Mouse (Mus musculus): Measurements from ENCODE around the gene Selplg. TPM values are rescaled to one million over a fixed set of nuclear protein-coding genes. Genes with fewer than 3 reads are reported as not detected.
"Not testable (repeated sequence)": the region's sequence is repeated elsewhere in the genome, so short reads cannot be mapped to it uniquely, and the experiment has no call there.

Selplg gene
- total RNA-seq, 2 experiments from 2014 or later = 1.8 to 3.3 TPM

DNA sequence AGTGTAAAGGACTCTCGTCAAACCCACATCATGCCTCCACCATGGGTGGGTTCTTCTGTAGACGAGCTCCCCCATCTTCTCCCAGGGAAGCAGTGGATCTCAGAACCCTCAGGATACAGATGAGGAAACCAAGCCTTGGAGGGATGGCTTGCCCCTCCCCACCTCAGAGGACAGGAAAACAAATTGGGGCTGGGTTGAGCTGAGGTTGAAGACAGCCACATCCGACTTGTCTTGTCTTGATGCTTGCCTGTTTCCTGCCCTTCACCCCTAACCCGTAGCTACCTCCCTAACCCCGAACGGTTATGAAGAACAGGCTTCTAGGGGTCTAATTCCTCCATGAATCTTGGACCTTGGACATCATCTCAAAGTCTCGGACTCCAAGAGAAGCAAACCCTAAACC, 6.9 kb downstream of the Selplg start:
- DNase-seq = no peak

DNA sequence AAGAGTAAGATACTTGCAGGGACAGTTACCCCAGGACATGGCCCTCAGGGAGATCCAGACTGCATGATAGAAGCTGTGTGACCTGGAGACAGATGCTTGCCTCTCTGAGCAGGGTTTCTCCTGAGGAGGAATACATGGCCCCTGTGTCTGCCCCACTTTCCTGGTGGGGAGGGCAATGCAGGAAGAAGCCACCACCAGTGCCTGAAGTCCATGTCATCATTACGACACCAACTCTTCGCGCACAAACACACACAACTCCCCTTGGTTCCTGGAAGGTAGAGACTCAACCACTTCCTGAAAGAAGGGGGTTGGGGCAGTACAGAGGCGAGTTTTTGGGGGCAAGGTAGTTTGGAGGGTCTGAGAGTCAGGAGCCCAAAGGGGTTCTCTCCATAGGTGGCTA, 8.2 kb downstream of the Selplg start:
- no peak for DNase-seq

DNA sequence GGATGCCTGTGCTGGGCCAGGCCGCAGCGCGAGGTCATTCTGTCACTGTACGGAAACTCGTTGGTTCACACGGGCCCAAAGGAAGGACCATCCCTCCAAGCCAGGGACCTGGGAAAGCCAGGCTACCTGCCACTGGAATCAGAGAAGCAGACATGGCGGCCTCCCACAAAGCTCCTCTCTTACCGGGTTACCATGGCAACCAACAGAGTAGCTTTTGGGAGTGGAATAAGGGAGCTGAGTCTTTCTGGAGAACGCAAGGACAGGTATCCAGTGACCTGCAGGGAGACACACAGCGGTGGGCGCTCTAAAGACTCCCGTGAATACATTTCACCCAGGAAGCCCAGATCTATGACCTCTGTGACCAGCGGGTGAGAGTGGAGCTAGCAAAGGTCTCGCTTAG, 13.9 kb downstream of the Selplg start:
- DNase-seq = no peak

DNA sequence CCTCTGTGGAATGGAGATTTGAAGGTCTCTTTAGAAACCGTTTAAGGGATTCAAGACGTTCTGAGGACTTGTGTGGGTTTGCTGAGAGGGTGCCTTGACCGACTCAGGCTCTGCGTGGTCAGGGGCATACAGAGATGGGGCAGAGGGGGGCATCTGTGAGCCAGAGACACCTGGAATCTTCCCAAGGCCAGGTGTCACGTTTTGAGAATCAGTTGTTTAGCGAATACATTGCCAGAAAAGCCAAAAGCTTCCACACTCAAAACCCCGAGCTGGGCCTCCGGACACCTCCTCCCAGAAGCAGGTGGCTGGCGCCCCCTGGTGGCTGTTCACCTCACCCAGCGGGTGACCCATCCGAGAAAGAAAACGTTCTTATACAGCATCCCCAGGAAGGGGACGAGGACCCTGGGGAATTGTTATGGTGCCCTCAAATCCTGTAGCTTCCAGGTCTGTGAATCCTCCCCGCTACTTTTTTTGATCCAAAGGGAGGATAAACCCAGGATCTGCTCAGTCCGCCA, 16.7 kb downstream of the Selplg start:
- peak; percentile 91 for DNase-seq

DNA sequence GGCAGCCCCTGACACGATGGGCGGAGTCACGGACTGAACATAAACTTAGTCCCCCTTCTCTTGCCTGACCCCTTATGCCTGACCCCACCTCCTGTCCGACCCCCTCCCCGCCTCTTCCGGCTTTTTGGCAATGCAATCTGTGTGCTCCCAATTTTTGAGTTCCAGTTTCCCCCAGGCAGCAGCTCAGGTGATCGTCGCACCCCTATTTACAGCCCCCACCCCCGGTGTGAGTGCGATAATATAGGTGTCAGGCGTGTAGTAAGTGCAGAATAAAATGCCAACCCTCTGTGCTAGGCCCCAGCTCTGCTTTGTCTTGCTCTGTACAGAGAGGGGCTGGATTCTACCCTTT, 17.4 kb downstream of the Selplg start:
- no peak for DNase-seq

DNA sequence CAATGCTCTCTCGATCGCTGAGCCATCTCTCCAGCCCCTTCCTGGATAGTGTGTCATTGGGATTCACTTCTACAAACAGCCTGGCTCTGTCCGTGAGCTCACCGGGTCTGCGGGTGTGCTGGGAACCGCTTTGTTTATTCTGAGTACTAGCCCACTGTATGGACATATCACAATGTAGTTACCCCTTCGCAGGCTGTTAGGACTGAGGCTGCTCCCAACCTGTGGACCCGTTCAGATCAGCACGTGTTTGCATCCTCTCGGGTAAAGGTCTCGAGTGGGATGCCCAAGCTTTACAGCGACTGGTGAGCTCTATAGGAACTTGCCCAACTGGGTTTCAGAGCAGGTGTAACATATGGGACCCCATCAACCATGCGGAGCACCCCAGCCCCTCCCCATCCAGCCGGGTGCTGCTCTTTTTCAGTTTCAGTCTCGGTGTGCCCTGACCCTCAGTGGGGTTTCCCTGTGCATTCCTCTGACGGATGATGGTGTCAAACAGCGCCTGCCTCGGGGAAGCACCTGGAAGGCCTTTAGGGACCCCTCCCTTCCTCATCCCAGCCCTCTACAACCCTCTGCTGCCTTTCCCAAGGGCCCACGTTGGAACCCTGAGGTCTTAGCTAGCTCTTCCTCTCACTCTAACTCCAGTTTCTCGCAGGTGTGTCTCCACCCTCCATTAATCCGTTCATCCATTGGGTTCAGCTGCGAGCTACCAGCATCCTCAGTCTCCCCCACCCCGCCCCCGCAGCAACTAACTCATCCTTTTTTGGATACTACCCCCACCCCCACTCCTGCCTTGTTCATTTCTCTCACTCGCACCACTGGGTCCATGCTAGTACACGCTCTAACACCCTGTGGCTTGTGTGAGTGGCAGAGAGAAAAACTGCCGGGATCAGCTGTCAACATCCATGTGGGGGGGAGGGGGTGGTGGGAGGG, 18.1 kb downstream of the Selplg start:
- DNase-seq = no peak

DNA sequence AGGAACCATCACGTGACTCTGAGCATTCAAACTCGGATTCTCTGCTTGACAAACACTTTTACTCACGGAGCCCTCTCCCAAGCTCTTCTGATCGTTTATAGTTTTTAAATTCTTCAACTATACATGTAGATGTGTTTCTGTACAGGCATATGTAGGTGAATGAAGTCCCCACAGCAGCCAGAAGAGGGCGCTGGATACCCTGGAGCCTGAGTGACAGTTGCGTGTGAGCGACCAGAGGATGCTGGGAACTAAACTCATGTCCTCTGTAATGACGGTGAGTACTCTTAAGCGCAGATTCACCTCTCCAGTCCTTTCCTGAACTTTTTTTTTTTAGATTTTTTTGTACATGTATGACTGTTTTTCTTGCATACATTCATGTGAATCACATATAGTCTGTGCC, 18.8 kb downstream of the Selplg start:
- DNase-seq = no peak

DNA sequence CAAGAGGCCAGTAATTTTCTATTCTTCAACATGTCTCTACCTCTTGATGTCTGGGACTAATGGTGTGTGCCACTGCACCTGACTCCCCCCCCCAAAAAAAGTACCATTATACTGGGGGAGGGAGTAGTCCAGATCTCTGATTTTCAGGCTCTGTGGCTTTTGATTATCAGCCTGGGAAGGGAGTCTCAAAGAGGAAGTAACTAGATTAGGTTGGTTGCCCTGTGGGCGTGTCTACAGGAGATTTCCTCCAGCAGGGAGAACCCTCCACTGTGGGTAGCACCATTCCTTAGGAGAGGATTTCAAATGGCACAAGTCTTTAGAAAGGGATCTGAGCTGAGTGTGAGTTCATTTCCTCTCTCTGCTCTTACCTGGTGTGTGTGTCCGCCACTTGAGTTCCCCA, 19.8 kb downstream of the Selplg start:
- DNase-seq = no peak

DNA sequence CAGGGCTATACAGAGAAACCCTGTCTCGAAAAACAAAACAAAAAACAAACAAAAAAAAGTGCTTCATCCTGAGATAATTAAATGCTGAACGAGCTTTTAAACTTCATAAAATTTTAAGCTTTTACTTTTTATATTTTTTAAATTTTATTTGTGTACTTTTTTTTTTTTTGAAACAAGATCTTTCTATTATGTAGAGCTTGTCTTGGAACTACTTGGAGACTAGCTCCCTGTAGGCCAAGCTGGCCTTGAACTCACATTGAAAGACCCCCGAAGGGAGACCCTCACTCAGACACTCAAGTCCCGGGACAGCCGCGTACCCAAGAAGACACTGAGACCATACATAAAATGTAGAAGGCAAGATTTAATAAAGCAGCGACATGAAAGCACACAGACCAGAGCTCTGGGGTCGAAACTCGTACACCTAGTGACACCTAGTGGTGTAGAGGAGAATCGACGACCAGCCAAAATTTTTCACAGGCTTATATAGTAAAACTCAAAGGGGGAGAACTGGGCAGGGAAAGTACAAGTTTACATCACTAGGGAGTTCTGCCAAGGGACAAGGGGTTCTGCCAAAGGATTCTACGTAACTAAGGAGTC, 20.5 kb downstream of the Selplg start:
- not testable (repeated sequence) for DNase-seq

DNA sequence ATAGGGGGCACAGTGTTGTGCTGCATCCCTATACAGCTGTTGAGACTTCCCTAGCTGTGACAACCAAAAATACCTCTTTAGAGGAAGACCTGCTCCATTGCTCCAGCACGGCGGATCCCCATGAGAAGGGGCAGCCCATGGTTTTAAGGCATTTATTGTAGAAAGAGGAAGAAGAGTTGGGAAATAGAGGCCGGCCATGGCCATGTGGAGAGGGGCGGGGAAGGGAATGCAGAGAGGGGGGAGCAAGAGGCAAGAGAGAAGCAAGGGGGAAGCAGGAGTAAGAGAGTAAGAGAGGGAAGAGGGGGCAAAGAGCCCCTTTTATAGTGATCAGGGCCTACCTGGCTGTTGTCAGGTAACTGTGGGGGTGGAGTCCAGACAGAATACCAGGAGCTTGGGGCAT, 22.3 kb downstream of the Selplg start:
- DNase-seq = no peak

DNA sequence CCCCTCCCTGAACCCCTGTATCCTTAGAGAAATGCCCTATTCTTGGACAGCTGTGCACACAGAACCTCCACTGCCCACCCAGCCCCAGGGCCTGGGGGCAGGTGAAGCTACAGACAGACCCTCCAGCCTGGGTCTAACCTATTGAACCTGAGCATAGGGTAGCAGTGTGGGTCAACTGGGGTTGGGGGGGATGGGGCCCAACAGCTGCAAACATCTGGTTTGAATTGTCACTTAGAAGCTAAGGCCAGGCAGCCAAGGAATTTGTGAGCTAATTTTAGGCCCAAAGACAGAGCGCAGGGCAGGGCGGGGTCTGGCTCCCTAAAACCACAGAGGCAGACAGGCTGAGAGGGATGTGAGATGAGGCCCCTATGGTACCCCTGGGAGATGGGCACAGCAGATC, 24.3 kb downstream of the Selplg start:
- no peak for DNase-seq

DNA sequence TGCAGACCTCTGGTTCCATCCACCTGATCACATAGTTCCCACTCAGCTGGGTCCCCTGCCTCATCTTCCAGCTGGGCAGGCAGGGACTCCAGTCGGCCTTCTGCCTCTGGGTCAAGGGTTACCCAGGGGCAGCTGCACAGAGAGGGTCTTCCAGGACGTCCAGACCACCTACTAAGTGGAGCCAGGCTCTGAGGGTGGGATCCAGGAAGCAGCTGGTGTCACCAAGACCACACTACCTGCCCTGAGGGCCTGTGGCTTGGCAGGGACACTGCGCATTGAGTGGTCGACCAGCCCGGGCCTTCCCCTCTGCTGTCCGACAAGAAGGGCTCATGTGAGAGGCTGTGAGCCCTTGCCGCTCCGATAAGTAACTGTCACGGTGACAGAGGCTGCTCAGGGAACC, 24.7 kb downstream of the Selplg start:
- DNase-seq = no peak

DNA sequence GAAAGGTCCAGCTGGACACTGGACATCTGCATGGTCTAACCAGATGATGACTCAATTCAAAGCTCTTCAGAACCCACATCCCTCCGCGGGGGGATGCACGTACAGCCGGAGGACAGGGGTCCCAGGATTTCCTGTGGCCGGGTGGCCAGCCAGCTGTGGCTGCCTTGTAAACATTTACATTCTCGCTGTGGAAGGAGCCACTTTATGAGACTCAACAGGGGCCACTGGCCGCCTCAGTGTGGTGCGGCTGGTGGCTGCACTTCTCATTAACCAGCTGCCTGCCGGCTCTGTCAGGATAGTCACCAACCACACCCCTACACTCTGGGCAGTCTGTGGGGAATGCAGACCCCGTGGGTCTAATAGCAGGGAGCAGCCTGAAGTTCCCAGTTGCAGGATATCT, 26.0 kb downstream of the Selplg start:
- DNase-seq = no peak

DNA sequence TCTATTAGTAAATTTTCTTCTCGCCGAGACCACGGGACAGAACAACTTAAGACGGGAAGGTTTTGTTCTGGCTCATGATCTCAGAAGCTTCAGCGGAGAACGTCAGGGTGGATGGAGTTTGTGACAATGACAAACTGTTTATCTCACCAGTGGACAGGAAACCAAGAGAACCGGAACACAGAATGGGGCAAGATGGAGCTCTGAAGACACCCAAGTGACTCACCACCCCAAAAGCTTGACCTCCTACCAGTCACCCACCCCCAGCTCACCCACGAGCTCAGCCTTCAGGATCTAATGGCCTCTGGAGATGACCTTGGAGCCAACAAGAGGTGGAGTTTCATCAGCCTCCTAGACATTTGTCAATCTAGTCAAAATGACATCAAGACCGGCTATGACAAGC, 27.1 kb downstream of the Selplg start:
- no peak for DNase-seq

DNA sequence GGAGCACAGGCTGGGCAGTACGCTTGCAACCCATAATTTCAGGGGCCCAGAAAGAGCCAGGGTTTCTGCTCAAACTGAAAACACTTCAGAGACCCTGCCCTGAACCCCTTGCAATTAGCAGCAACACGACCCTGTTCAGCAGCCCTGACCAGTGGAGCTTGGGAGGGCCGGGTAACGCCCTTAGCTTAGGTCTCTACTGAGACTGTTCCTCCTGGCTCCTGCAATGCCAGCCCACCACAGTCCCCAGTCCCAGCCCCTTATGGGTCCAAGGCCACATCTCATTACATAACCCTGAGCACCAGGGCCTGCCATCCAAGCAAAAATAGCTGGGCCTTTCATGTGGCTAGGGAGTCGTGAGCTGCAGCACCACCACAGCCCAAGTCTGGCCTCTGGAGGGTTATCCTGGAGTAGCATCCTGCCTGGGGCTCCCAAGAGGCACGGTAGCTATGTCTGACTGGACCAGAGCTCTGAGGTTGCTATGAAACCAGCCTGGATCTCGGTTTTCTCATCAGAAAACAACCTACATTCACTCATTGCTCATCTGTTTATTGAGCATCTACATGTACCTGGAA, 28.0 kb downstream of the Selplg start:
- no peak for DNase-seq

DNA sequence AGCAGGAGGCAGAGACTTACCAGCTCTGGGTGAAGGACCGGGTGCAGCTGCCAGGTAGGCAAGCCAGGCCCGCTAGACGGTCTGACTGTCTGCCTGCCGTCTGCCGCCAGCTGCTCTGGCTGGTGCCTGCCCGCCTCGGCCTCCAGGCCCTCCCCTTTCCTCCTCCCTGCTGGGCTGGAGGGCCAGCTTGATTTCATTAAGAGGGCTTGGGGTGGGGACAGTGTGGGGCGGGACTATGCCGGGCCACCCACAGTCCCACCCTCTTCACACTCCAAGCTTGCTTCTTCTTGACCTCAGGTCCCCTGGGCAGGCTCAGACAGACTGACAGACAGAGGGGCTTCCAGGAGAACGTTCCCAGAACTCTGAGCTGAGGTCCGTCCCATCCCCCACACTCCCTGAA, 32.2 kb downstream of the Selplg start, which contains the start of gene Tmem119:
TSS of gene Tmem119 (minus strand) at position 237 of the 400 bp plus-strand sequence.
- DNase-seq = peak; percentile 67

DNA sequence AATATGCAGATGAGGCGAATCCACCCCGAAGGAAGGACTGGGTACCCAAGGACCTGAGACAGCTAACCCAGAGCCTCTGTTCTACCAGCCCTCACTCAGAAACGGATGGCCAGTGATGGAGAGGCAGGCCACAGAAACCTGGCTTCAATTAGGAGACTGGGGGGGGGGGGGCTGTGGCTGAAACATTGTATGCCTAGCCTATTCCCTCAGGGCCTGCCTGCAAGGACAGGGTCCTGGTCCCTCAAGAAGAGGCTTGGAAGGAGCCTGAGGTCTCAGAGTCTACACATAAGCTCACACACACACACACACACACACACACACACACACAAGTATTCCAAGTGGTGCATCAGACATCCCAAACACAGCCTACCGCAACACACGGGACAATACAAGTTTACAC, 32.8 kb downstream of the Selplg start:
- DNase-seq = no peak

DNA sequence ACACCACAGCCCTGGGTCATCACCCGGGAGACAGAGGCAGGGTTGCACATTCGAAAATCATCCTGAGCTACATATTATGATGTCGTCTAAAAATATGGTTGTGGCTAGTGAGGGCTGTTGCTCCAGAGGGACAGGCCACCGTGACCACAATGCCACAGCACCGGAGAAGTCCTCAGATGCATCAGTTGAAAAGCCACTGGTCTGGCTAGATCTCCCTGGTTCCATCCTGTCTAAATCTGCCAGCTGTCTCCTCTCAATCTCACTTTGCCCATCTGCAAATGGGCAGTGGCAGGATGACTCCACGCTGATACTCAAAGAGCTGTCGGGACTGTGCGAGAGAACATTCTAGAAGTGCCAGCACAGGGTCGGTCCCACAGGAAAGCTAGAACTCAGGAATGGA, 33.9 kb downstream of the Selplg start:
- no peak for DNase-seq

DNA sequence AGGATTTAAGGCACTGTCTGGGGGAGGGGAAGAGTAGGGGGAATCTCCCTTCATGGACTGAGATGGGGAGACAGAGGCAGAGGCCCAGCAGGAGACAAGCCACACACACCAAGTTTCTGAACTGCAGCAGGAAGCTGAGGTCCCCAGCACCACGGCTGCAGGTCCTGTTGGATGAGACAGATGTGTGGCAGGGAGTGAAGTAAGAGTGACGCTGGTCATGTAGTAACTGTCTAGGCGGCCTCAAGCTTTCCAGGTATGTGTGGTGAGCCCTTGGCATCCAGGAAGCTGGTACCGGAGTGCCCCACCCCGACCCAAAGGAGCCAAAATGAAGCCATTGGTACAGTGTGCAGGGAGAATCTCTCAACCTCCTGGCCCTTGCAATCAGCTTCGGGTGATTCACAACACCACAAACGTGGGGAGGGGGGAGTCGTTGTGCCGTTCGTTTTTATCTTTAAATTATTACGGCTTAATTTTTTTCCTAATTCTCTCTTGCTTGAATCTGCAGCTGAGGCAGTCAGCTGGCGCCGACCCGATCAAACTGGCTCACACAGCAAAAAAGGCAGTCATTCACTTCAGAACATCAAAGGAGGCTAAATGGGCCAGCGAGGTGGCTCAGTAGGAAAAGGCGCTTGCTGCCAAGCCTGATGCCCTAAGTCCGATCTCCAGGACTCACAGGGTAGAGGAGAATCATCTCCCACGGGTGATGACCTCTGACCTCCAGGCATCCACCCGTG, 35.1 kb downstream of the Selplg start:
- no peak for DNase-seq

DNA sequence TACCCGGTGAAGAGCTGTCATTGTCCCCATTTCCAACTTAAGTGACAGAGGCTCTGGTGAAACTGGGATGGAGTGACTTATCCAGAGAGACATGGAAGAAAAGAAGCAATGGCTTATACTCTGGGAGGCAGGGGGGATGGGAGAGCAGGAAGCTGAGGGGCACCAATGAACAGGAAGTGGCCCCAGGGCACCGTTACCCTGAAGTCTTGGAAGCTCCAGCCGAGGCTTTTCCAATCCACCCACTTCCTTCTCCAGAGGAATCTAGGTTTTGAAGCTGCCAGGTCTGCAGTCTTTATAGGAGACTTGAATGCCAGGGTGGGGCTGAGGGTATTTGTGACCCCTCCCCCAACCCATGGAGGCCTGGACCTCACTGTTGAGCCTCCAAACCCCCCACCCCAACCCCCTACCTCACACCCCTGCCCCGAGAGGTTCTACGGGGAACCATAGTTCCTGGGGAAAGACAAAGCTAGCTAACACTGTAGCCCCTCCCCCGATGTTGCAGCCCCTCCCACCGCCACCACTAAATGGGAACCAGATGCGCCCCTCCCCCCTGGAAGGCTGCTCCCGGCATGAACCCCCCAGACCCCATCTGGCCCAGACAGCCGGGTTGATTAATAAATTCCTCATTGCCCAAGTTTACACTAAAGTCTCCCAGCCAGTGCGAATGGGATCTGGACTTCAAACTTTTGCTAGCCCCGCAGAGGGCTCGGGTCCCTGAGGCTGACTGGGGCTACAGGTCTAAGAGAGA, 35.9 kb downstream of the Selplg start:
- DNase-seq = peak; percentile 55

DNA sequence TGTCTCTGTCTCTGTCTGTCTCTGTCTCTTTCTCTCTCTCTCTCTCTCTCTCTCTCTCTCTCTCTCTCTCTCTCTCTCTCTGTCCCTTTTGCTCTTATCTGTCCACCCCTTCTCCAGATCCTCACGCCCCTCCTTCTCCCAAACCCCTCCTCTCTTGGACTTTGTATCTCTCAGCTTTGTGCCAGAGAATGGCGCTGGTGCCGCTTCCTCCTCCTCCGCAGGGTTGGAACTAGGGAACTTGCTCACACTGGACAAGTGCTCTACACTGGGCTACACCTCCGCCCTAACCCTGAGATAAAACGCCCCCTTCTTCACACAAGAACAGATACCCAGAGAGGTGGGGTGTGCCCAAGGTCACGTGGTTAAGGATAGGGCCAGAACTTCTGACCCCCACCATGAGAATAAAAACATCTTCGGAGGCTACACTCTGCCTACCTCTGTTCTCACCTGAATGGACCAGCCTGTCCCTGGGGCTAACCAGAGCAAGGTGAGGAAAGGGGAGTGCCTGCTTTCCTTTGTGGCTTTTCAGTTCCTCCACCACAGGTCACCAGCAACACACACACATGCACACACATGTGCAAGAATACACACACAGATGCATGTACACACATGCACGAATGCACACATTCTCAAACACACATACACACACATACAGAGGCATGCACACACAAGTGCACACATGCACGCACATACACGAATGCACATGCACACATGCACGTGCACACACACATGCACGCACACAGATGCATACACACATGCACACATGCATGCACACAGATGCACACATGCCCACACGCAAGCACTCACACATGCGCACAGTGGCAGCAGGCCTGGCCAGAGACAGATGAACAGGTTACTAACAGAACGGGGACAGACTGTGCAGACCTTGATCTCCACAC, 41.0 kb downstream of the Selplg start:
- DNase-seq = no peak
